Mouse (Mus musculus) Patski (cell line): ENCODE data around the gene Gm49318. TPM values are rescaled to one million over a fixed set of nuclear protein-coding genes. Genes with fewer than 3 reads are reported as not detected.

Experiments
- ATAC-seq: fragments of 100-300 bp; one replicate; pipeline ENCODE4 v1.8.0; 2021
- CTCF ChIA-PET: fragments of 350-600 bp; sonication (Branson Sonifier 250); formaldehyde crosslinking; loops from one replicate; lab custom pipeline; 2022; ENCODE audit warnings: inconsistent platforms; lab: Charles Lee
- POLR2A ChIA-PET: fragments of 350-600 bp; sonication (Branson Sonifier 250); formaldehyde crosslinking; loops from one replicate; lab custom pipeline; 2022; ENCODE audit warnings: antibody characterized with exemption, inconsistent platforms; lab: Charles Lee
- DNase-seq: peaks from one replicate; pipeline ENCODE4 v3.0.0-alpha.2; 2011; ENCODE audit warnings: low read depth, low spot score
- H3K27me3 ChIP-seq: fragments of 371-371 bp; one replicate; pipeline ENCODE4 v1.5.1; 2021
- CTCF ChIP-seq: fragments of 100-300 bp; IDR thresholded peaks from one replicate; pipeline ENCODE4 v1.5.1; 2021
- in situ Hi-C: fragments of 300-500 bp; cut with MboI; formaldehyde crosslinking; loops from 3 replicates; pipeline ENCODE4 v1.11.1; 2018; ENCODE audit warnings: low pct_unique_long_range_greater_than_20kb, mixed read lengths
- polyA plus RNA-seq: library from polyadenylated mRNA; unstranded; gene quantifications from one replicate; pipeline ENCODE4 v1.2.3, GENCODE M21; 2021

Gm49318 gene
- polyA plus RNA-seq: not detected

- in situ Hi-C loops: loop anchor here (5.0 kb wide), 1 partner anchor 71 kb away; no protein-coding TSS in a partner anchor
- DNase-seq: peak; percentile 77
- no peaks in the 10 kb centered on the region for H3K27me3 ChIP-seq
- ChIA-PET CTCF (interaction anchor here (0.9 to 8.4 kb wide), 3 partner anchors 28 to 70 kb away, joined by 3 to 81 read pairs (median 3); partner anchors contain the start of gene Cnn1), POLR2A (interaction anchor here (0.5 to 0.6 kb wide), 2 partner anchors 220 to 319 kb away, joined by 3 read pairs; no protein-coding TSS in a partner anchor)
- TF ChIP-seq CTCF: no peak
- ATAC-seq: peak; percentile 96
Observed at GRCm38 (mm10) chr9:22070791-22071573, at the start of gene Gm49318, which contains the start of gene Zfp653. Gm49318 (minus strand) TSS chr9:22071259. Zfp653 (minus strand) TSS chr9:22071376.

- in situ Hi-C loops: no loop called here
Observed at GRCm38 (mm10) chr9:22119543-22119942, 48.5 kb upstream of the Gm49318 start.

GRCm38 (mm10) chr9:22117754-22118456 lies 46.8 kb upstream of the Gm49318 start:
- no peak for TF ChIP-seq CTCF
- H3K27me3 ChIP-seq: peaks cover 6% of the 10 kb centered on the region
- in situ Hi-C loops: no loop called here
- DNase-seq (no peak), ATAC-seq (no peak)
- POLR2A ChIA-PET: interaction anchor here (0.8 to 0.9 kb wide), 2 partner anchors 26 to 49 kb away, joined by 3 read pairs; no protein-coding TSS in a partner anchor
- CTCF ChIA-PET: interaction anchor here (0.8 to 2.6 kb wide), 10 partner anchors 11 to 292 kb away, joined by 3 to 12 read pairs (median 3); partner anchors contain the start of gene Ecsit

More at GRCm38 (mm10) chr9:22119543-22119942, 48.5 kb upstream of the Gm49318 start:
- ChIA-PET POLR2A (no interaction called here), CTCF (interaction anchor here (1.7 to 2.6 kb wide), 3 partner anchors 19 to 54 kb away, joined by 5 to 12 read pairs (median 9); no protein-coding TSS in a partner anchor)
- no peak for TF ChIP-seq CTCF
- DNase-seq (no peak), ATAC-seq (no peak)
- peaks cover 6% of the 10 kb centered on the region for H3K27me3 ChIP-seq

- peak; percentile 89 for ATAC-seq
Observed at GRCm38 (mm10) chr9:22116740-22117426, 45.8 kb upstream of the Gm49318 start, which contains the start of gene Elof1. Elof1 (minus strand) TSS chr9:22117172.

GRCm38 (mm10) chr9:22116086-22116485 lies 45.0 kb upstream of the Gm49318 start:
- no peak for DNase-seq
- H3K27me3 ChIP-seq: no peaks in the 10 kb centered on the region
- ChIA-PET POLR2A (interaction anchor here (0.6 to 1.5 kb wide), 4 partner anchors 9 to 36 kb away, joined by 3 to 7 read pairs (median 3); partner anchors contain the start of genes Cnn1 and Ecsit), CTCF (interaction anchor here (1.4 kb wide), 1 partner anchor 27 kb away, joined by 3 read pairs; no protein-coding TSS in a partner anchor)
- in situ Hi-C loops: no loop called here
- ATAC-seq: no peak
- no peak for TF ChIP-seq CTCF

More at GRCm38 (mm10) chr9:22116740-22117426, 45.8 kb upstream of the Gm49318 start, which contains the start of gene Elof1:
- TF ChIP-seq CTCF: no peak
- POLR2A ChIA-PET: interaction anchor here (0.6 to 1.5 kb wide), 4 partner anchors 17 to 48 kb away, joined by 3 to 7 read pairs (median 3); partner anchors contain the start of genes Cnn1 and Ecsit
- CTCF ChIA-PET: interaction anchor here (0.8 to 1.4 kb wide), 3 partner anchors 16 to 47 kb away, joined by 3 read pairs; no protein-coding TSS in a partner anchor
- in situ Hi-C loops: no loop called here
- peak; percentile 68 for DNase-seq
- peaks cover under 1% of the 10 kb centered on the region for H3K27me3 ChIP-seq

- POLR2A ChIA-PET: interaction anchor here (0.9 to 1.5 kb wide), 3 partner anchors 8 to 35 kb away, joined by 3 to 7 read pairs (median 3); partner anchors contain the start of gene Cnn1
- no peak for ATAC-seq
- TF ChIP-seq CTCF: no peak
- in situ Hi-C loops: no loop called here
- CTCF ChIA-PET: no interaction called here
- no peak for DNase-seq
- no peaks in the 10 kb centered on the region for H3K27me3 ChIP-seq
Observed at GRCm38 (mm10) chr9:22115635-22116034, 44.6 kb upstream of the Gm49318 start.

GRCm38 (mm10) chr9:22108194-22108593 lies 37.1 kb upstream of the Gm49318 start:
- ChIA-PET POLR2A (interaction anchor here (0.7 to 1.2 kb wide), 2 partner anchors 8 to 38 kb away, joined by 3 to 4 read pairs; no protein-coding TSS in a partner anchor), CTCF (interaction anchor here (1.1 kb wide), 1 partner anchor 22 kb away, joined by 3 read pairs; the partner anchor contains the start of gene Ecsit)
- no peak for TF ChIP-seq CTCF
- H3K27me3 ChIP-seq: no peaks in the 10 kb centered on the region
- DNase-seq (no peak), ATAC-seq (no peak)
- in situ Hi-C loops: no loop called here

GRCm38 (mm10) chr9:22099922-22100321 lies 28.9 kb upstream of the Gm49318 start:
- ATAC-seq: peak; percentile 14
- POLR2A ChIA-PET: interaction anchor here (0.5 to 2.9 kb wide), 7 partner anchors 10 to 322 kb away, joined by 3 to 7 read pairs (median 3); partner anchors contain the start of gene Ecsit
- no peak for DNase-seq

More at GRCm38 (mm10) chr9:22099922-22100321, 28.9 kb upstream of the Gm49318 start:
- no peak for TF ChIP-seq CTCF
- H3K27me3 ChIP-seq: no peaks in the 10 kb centered on the region
- CTCF ChIA-PET: interaction anchor here (0.9 to 2.1 kb wide), 4 partner anchors 21 to 56 kb away, joined by 3 to 4 read pairs (median 4); no protein-coding TSS in a partner anchor
- in situ Hi-C loops: no loop called here
